Mouse (Mus musculus) stomach, embryonic 14.5 days (tissue): ENCODE data around the gene Pcca. TPM values are rescaled to one million over a fixed set of nuclear protein-coding genes. Genes with fewer than 3 reads are reported as not detected.

ENCODE experiments used
- ATAC-seq: fragments of 200-750 bp; cut with Nextera tagmentation; 2 replicates; pipeline ENCODE4 v1.8.0; 2017; ENCODE audit warnings: low read depth, moderate TSS enrichment; ENCODE audit not compliant: insufficient number of reproducible peaks, insufficient read depth, low FRiP score
- H3K27ac ChIP-seq: fragments of 300-500 bp; sonication (generic); 2 replicates; pipeline ENCODE4 v1.5.1; 2014; ENCODE audit warnings: mild to moderate bottlenecking, low read length, moderate library complexity, mixed read lengths
- H3K27me3 ChIP-seq: fragments of 300-500 bp; sonication (generic); 2 replicates; pipeline ENCODE4 v1.6.1; 2014; ENCODE audit warnings: low read length, control low read depth, mixed read lengths; ENCODE audit not compliant: control insufficient read depth, insufficient read depth
- H3K36me3 ChIP-seq: fragments of 300-500 bp; sonication (generic); 2 replicates; pipeline ENCODE4 v1.6.1; 2014; ENCODE audit warnings: mild to moderate bottlenecking, control low read depth, low read length, moderate library complexity, mixed read lengths; ENCODE audit not compliant: control insufficient read depth, insufficient read depth
- H3K4me1 ChIP-seq: fragments of 300-500 bp; sonication (generic); 2 replicates; pipeline ENCODE4 v1.6.1; 2014; ENCODE audit warnings: low read length, control low read depth, mixed read lengths; ENCODE audit not compliant: control insufficient read depth, insufficient read depth
- H3K4me2 ChIP-seq: fragments of 300-500 bp; sonication (generic); replicated peaks from 2 replicates; pipeline ENCODE4 v1.6.1; 2014; ENCODE audit warnings: low read depth, low read length, control low read depth
- H3K4me3 ChIP-seq: fragments of 300-500 bp; sonication (generic); 2 replicates; pipeline ENCODE4 v1.5.1; 2014; ENCODE audit warnings: low read depth, low read length, control low read depth
- H3K9ac ChIP-seq: fragments of 300-500 bp; sonication (generic); replicated peaks from 2 replicates; pipeline ENCODE4 v1.6.1; 2014; ENCODE audit warnings: low read depth, mild to moderate bottlenecking, control low read depth, low read length, moderate library complexity, mixed read lengths
- H3K9me3 ChIP-seq: fragments of 300-500 bp; sonication (generic); 2 replicates; pipeline ENCODE4 v1.6.1; 2016; ENCODE audit warnings: low read depth, low read length, control low read depth; ENCODE audit not compliant: control insufficient read depth
- WGBS: fragments of 180-500 bp; shearing (Covaris S2); extraction: QIAGEN DNeasy Blood & Tissue Kit; methylation state at CpG from one replicate; pipeline ENCODE4 v1.1.7; 2014; 5-methylcytosine and 5-hydroxymethylcytosine counted together
- polyA plus RNA-seq: library from polyadenylated mRNA; unstranded; fragments of >200 nt; fragmentation: Nextera tagmentation; extraction: Ambion mirVana; gene quantifications from 2 replicates; pipeline ENCODE4 v1.2.1, GENCODE M21; 2014

The Pcca gene
- polyA plus RNA-seq, 1 experiment from 2014 or later: 18.7 TPM

- H3K27me3 ChIP-seq: no peaks in the 10 kb centered on the region
- 44% methylated on average over 4 of the region's 4 CpGs for WGBS
- no peak overlapping the region for H3K4me3 ChIP-seq
- no peak overlapping the region for H3K27ac ChIP-seq
- no peak overlapping the region for H3K9ac ChIP-seq
- no peaks in the 10 kb centered on the region for H3K9me3 ChIP-seq
- H3K4me1 ChIP-seq: no peaks in the 10 kb centered on the region
- no peak for ATAC-seq
- H3K36me3 ChIP-seq: no peaks in the 10 kb centered on the region
- H3K4me2 ChIP-seq: no peak overlapping the region
Observed at GRCm38 (mm10) chr14:122721750-122722149, 187.6 kb downstream of the Pcca start.

DNA sequence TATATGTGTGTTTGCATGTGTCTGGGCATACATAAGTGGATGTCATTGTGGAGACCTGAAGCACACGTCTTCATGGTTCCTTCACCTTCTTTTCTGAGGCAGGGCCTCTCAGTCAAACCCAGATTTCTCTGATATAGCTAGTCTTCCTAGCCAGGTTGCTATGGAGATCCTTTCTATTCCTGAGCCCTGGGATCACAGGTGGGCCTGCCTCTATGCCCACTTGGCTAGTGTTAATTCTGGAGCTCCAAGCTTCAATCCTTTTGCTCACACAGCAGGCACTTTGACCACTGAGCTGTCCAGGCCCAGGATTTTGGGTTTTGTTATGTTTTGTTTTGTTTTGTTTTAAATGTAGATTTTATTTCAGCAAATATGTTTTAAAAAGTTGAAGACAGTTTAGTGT lies 192.3 kb downstream of the Pcca start:
- H3K4me2 ChIP-seq: no peak overlapping the region
- no peak for ATAC-seq
- 86% methylated on average over 1 of the region's 1 CpGs for WGBS
- H3K27ac ChIP-seq: no peak overlapping the region
- no peak overlapping the region for H3K4me3 ChIP-seq
- H3K27me3 ChIP-seq: no peaks in the 10 kb centered on the region
- H3K9me3 ChIP-seq: no peaks in the 10 kb centered on the region
- no peaks in the 10 kb centered on the region for H3K36me3 ChIP-seq
- no peak overlapping the region for H3K9ac ChIP-seq
- H3K4me1 ChIP-seq: no peaks in the 10 kb centered on the region

GRCm38 (mm10) chr14:122729431-122730073 lies 195.4 kb downstream of the Pcca start:
- H3K9ac ChIP-seq: no peak overlapping the region
- no peak overlapping the region for H3K27ac ChIP-seq
- H3K4me2 ChIP-seq: no peak overlapping the region
- H3K4me3 ChIP-seq: no peak overlapping the region
- H3K36me3 ChIP-seq: no peaks in the 10 kb centered on the region
- no peaks in the 10 kb centered on the region for H3K9me3 ChIP-seq
- no peak for ATAC-seq
- no peaks in the 10 kb centered on the region for H3K27me3 ChIP-seq
- no peaks in the 10 kb centered on the region for H3K4me1 ChIP-seq
- 73% methylated on average over 4 of the region's 4 CpGs for WGBS

DNA sequence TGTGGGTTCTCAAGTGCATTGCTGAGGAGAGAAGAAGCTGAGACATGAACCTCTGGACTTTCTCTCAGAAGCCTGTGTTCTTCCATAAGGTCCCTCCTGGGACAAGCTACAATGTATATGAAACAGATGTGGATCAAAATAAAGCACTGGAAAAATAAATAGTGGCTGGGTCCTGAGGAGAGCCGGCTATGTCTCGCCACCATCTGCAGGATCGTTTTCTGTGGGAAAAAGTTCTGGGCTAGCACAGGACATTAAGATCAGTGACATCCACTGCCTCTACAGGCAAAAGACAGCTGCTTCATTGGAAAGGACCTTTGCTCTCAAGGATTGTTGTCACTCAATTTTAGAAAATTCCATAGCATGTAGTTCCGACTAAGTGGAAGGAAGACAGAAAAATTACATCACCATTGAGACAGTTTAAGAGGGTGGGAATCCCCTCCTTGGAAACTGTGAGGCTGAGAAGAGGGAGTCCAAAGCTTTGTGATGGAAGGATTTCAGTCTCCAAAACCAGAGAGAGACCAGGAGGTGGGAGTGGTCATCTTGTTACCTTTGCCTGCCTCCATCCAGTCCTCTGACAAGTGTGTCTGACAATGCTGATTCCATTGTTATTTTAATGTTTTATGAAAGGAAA lies 196.9 kb downstream of the Pcca start:
- H3K9me3 ChIP-seq: no peaks in the 10 kb centered on the region
- H3K4me3 ChIP-seq: no peak overlapping the region
- ATAC-seq: no peak
- H3K4me1 ChIP-seq: no peaks in the 10 kb centered on the region
- no peaks in the 10 kb centered on the region for H3K27me3 ChIP-seq
- no peaks in the 10 kb centered on the region for H3K36me3 ChIP-seq
- no peak overlapping the region for H3K27ac ChIP-seq
- 67% methylated on average over 4 of the region's 4 CpGs for WGBS
- no peak overlapping the region for H3K9ac ChIP-seq
- no peak overlapping the region for H3K4me2 ChIP-seq

GRCm38 (mm10) chr14:122736806-122737205 lies 202.7 kb downstream of the Pcca start:
- no peak overlapping the region for H3K27ac ChIP-seq
- no peak overlapping the region for H3K4me2 ChIP-seq
- no peaks in the 10 kb centered on the region for H3K36me3 ChIP-seq
- H3K9me3 ChIP-seq: no peaks in the 10 kb centered on the region
- H3K27me3 ChIP-seq: no peaks in the 10 kb centered on the region
- ATAC-seq: no peak
- H3K9ac ChIP-seq: no peak overlapping the region
- 0 out of 2 replicates have a peak, but pooled peaks cover 2% of the 10 kb centered on the region for H3K4me1 ChIP-seq
- no peak overlapping the region for H3K4me3 ChIP-seq

GRCm38 (mm10) chr14:122747860-122748842 lies 214.0 kb downstream of the Pcca start:
- Histone ChIP-seq H3K27ac (no peak overlapping the region), H3K4me2 (no peak overlapping the region), H3K9ac (no peak overlapping the region), H3K4me1 (no peaks in the 10 kb centered on the region), H3K27me3 (no peaks in the 10 kb centered on the region), H3K4me3 (no peak overlapping the region), H3K9me3 (no peaks in the 10 kb centered on the region), H3K36me3 (no peaks in the 10 kb centered on the region)
- no peak for ATAC-seq
- whole genome bisulfite sequencing: 69% methylated on average over 3 of the region's 3 CpGs

DNA sequence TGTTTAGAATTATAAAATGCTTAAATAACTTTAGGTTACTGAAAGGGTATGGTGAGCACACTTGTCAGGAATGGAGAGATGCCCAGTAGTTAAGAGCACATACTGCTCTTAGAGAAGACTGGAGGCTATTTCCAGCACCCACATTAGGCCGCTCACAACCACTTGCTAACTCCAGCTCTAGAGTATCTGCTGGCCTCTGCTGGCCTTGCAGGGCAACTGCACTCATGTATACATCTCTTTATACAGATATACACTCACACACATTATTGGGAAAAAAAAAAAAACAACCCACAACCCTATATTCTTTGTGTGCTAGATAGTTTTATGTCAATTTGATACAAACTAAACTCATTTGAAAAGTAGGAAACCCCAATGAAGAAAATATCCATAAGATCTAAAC lies 217.4 kb downstream of the Pcca start:
- Histone ChIP-seq H3K4me1 (no peaks in the 10 kb centered on the region), H3K27ac (no peak overlapping the region), H3K4me2 (no peak overlapping the region), H3K4me3 (no peak overlapping the region), H3K27me3 (no peaks in the 10 kb centered on the region), H3K9ac (no peak overlapping the region), H3K9me3 (no peaks in the 10 kb centered on the region), H3K36me3 (no peaks in the 10 kb centered on the region)
- WGBS: 100% methylated on average over 1 of the region's 1 CpGs
- no peak for ATAC-seq

DNA sequence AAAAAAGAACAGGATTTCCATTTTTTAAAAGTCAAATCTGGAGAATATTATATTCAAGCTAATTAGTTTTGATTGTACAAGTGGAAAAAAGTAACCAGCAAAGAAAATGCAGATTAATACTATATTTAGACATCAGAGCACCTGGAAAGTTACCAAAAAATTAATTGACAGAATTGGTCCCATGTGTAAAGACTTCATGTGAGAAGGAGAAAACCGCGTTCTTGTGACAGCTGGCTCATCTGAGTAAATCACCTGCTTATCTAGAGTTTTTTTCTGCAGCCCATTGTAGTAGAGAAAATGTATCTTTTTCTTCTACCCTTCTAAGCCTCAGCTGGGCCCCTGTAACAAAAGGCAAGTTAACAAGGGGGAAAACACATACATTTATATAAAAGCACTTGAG lies 219.2 kb downstream of the Pcca start:
- Histone ChIP-seq H3K9ac (no peak overlapping the region), H3K4me1 (no peaks in the 10 kb centered on the region), H3K27me3 (no peaks in the 10 kb centered on the region), H3K4me2 (no peak overlapping the region), H3K4me3 (no peak overlapping the region), H3K36me3 (no peaks in the 10 kb centered on the region), H3K27ac (no peak overlapping the region), H3K9me3 (no peaks in the 10 kb centered on the region)
- WGBS: 71% methylated on average over 2 of the region's 2 CpGs
- no peak for ATAC-seq
